Mouse (Mus musculus) heart, embryonic 14.5 days (tissue): ENCODE results near the gene Pdpn. TPM values are rescaled to one million over a fixed set of nuclear protein-coding genes. Genes with fewer than 3 reads are reported as not detected.

Experiments used
- ATAC-seq: fragments of 200-750 bp; cut with Nextera tagmentation; 2 replicates; pipeline ENCODE4 v1.8.0; 2017; ENCODE audit warnings: low read depth, moderate TSS enrichment; ENCODE audit not compliant: insufficient number of reproducible peaks, insufficient read depth, low FRiP score
- H3K27ac ChIP-seq, 2 experiments: fragments of 200-500 bp in 1 of 2; fragments of 300-500 bp in 1 of 2; sonication (generic) in 1 of 2; replicated peaks in 1 of 2; 2 replicates each; pipeline ENCODE4 v1.5.1; 2012 to 2014; ENCODE audit warnings: low read depth in 2 of 2, low read length in 2 of 2, control low read depth in 1 of 2, mild to moderate bottlenecking in 1 of 2, mixed read lengths in 1 of 2; ENCODE audit not compliant: control insufficient read depth in 1 of 2, insufficient read depth in 1 of 2
- H3K27me3 ChIP-seq: fragments of 300-500 bp; sonication (generic); 2 replicates; pipeline ENCODE4 v1.6.1; 2014; ENCODE audit warnings: mild to moderate bottlenecking, low read length, control low read depth; ENCODE audit not compliant: control insufficient read depth, insufficient read depth
- H3K36me3 ChIP-seq: fragments of 300-500 bp; sonication (generic); 2 replicates; pipeline ENCODE4 v1.6.1; 2014; ENCODE audit warnings: mild to moderate bottlenecking, control low read depth, low read length, mixed read lengths; ENCODE audit not compliant: control insufficient read depth, insufficient read depth
- H3K4me1 ChIP-seq, 2 experiments: fragments of 200-500 bp in 1 of 2; fragments of 300-500 bp in 1 of 2; sonication (generic) in 1 of 2; 2 replicates each; pipeline ENCODE4 v1.6.1; 2012 to 2014; ENCODE audit warnings: low read length in 2 of 2, control low read depth in 1 of 2, mixed read lengths in 1 of 2; ENCODE audit not compliant: control insufficient read depth in 2 of 2, insufficient read depth in 2 of 2
- H3K4me2 ChIP-seq: fragments of 300-500 bp; sonication (generic); 2 replicates; pipeline ENCODE4 v1.6.1; 2014; ENCODE audit warnings: mild to moderate bottlenecking, low read length
- H3K4me3 ChIP-seq, 2 experiments: fragments of 200-500 bp in 1 of 2; fragments of 300-500 bp in 1 of 2; sonication (generic) in 1 of 2; 2 replicates each; pipeline ENCODE4 v1.5.1; 2012 to 2014; ENCODE audit warnings: low read length in 2 of 2, mild to moderate bottlenecking in 2 of 2, control low read depth in 1 of 2, low read depth in 1 of 2, moderate library complexity in 1 of 2; ENCODE audit not compliant: control insufficient read depth in 1 of 2, insufficient read depth in 1 of 2
- H3K9ac ChIP-seq: fragments of 300-500 bp; sonication (generic); 2 replicates; pipeline ENCODE4 v1.6.1; 2014; ENCODE audit warnings: mild to moderate bottlenecking, low read length
- H3K9me3 ChIP-seq: fragments of 300-500 bp; sonication (generic); 2 replicates; pipeline ENCODE4 v1.6.1; 2016; ENCODE audit warnings: low read length, control low read depth; ENCODE audit not compliant: control insufficient read depth
- WGBS: fragments of 180-500 bp; shearing (Covaris S2); extraction: QIAGEN DNeasy Blood & Tissue Kit; methylation state at CpG from one replicate; pipeline ENCODE4 v1.1.7; 2014; 5-methylcytosine and 5-hydroxymethylcytosine counted together
- polyA plus RNA-seq: library from polyadenylated mRNA; unstranded; fragments of >200 nt; fragmentation: Nextera tagmentation; extraction: Ambion mirVana; gene quantifications from 2 replicates; pipeline ENCODE4 v1.2.1, GENCODE M21; 2014

The Pdpn gene
- polyA plus RNA-seq, 1 experiment from 2014 or later, result 26.9 TPM

GRCm38 (mm10) chr4:143218858-143219257 lies 80.5 kb downstream of the Pdpn start:
- Histone ChIP-seq H3K4me2 (no peak overlapping the region), H3K9ac (no peak overlapping the region), H3K4me1 (no peaks in the 10 kb centered on the region), H3K27ac (no peak overlapping the region), H3K27me3 (no peaks in the 10 kb centered on the region), H3K36me3 (no peaks in the 10 kb centered on the region), H3K4me3 (no peak overlapping the region), H3K9me3 (no peaks in the 10 kb centered on the region)
- WGBS, result 77% methylated on average over 2 of the region's 2 CpGs
- no peak for ATAC-seq

Other genes with a start within 250 kb of the Pdpn start
- 8.7 and 9.4 TPM in 2 replicates for gene Prdm2, start 86.6 kb downstream of the Pdpn start, polyA plus RNA-seq
- gene Lrrc38, start 50.2 kb upstream of the Pdpn start, polyA plus RNA-seq, result 0.24 and 0.47 TPM in 2 replicates
- gene Pramel1, start 94.9 kb upstream of the Pdpn start, polyA plus RNA-seq, result not detected in 2 replicates
- gene Pramef8, start 112.9 kb upstream of the Pdpn start, polyA plus RNA-seq, result 12.7 and 13.4 TPM in 2 replicates
- gene Oog4, start 150.8 kb upstream of the Pdpn start, polyA plus RNA-seq, result not detected in 2 replicates
- not detected in 2 replicates for gene Gm13043, start 211.8 kb upstream of the Pdpn start, polyA plus RNA-seq
- not detected in 2 replicates for gene Gm13040, start 236.4 kb upstream of the Pdpn start, polyA plus RNA-seq